Mouse (Mus musculus): ENCODE data around the gene Gpkow. TPM values are rescaled to one million over a fixed set of nuclear protein-coding genes. Genes with fewer than 3 reads are reported as not detected.
"Not testable (repeated sequence)": the region's sequence is repeated elsewhere in the genome, so short reads cannot be mapped to it uniquely, and the experiment has no call there.

The Gpkow gene
- polyA plus RNA-seq, 1 experiment, result 5.3 TPM

GRCm38 (mm10) chrX:7740082-7740819 is 43.3 kb downstream of the Gpkow start:
- 30% methylated on average over 10 of the region's 10 CpGs for WGBS
- no peak for DNase-seq (ENCODE audit: low read depth, low spot score)

- WGBS, result 55% methylated on average over 5 of the region's 5 CpGs
- no peak for DNase-seq (ENCODE audit: low read depth, low spot score)
Measured at GRCm38 (mm10) chrX:7741103-7741502, 44.2 kb downstream of the Gpkow start.

- DNase-seq (ENCODE audit: low read depth, low spot score), result no peak
- WGBS, result 55% methylated on average over 5 of the region's 5 CpGs
Measured at GRCm38 (mm10) chrX:7743470-7743869, 46.5 kb downstream of the Gpkow start.

- DNase-seq (ENCODE audit: low read depth, low spot score), result no peak
- WGBS, result 30% methylated on average over 1 of the region's 1 CpGs
Measured at GRCm38 (mm10) chrX:7744940-7745339, 48.0 kb downstream of the Gpkow start.

- DNase-seq (ENCODE audit: low read depth, low spot score), result no peak
- WGBS, result 87% methylated on average over 8 of the region's 8 CpGs
Measured at GRCm38 (mm10) chrX:7745429-7745828, 48.5 kb downstream of the Gpkow start.

- WGBS, result 15% methylated on average over 44 of the region's 56 CpGs
Measured at GRCm38 (mm10) chrX:7750432-7751116, 53.6 kb downstream of the Gpkow start, which contains the start of gene Ccdc120. Gene Ccdc120, minus strand, starts transcription at chrX:7750905.

GRCm38 (mm10) chrX:7753627-7754026 is 56.7 kb downstream of the Gpkow start:
- not testable (repeated sequence) for DNase-seq (ENCODE audit: low read depth, low spot score)

More at GRCm38 (mm10) chrX:7750432-7751116, 53.6 kb downstream of the Gpkow start, which contains the start of gene Ccdc120:
- no peak for DNase-seq (ENCODE audit: low read depth, low spot score)

More at GRCm38 (mm10) chrX:7753627-7754026, 56.7 kb downstream of the Gpkow start:
- 17% methylated on average over 3 of the region's 3 CpGs for WGBS

Other genes with a start within 250 kb of the Gpkow start
- gene Foxp3, start 123.5 kb upstream of the Gpkow start, polyA plus RNA-seq (2012; rRNA removed), result 0.53 and 0.69 TPM in 2 replicates
- 0.60 and 1.8 TPM in 2 replicates for gene Ppp1r3f, start 122.8 kb upstream of the Gpkow start, polyA plus RNA-seq (2012; rRNA removed)
- gene Ccdc22, start 91.6 kb upstream of the Gpkow start, polyA plus RNA-seq (2012; rRNA removed), result 13.0 TPM in 2 replicates
- 0.01 TPM in 2 replicates for gene Cacna1f, start 90.0 kb upstream of the Gpkow start, polyA plus RNA-seq (2012; rRNA removed)
- gene Syp, start 58.7 kb upstream of the Gpkow start, polyA plus RNA-seq (2012; rRNA removed), result 4.3 and 5.5 TPM in 2 replicates
- 7.1 and 10.6 TPM in 2 replicates for gene Prickle3, start 39.9 kb upstream of the Gpkow start, polyA plus RNA-seq (2012; rRNA removed)
- 278 and 316 TPM in 2 replicates for gene Plp2, start 25.7 kb upstream of the Gpkow start, polyA plus RNA-seq (2012; rRNA removed)
- gene Magix, start 15.9 kb upstream of the Gpkow start, polyA plus RNA-seq (2012; rRNA removed), result 1.0 and 1.1 TPM in 2 replicates
- gene Wdr45, start 17.2 kb downstream of the Gpkow start, polyA plus RNA-seq (2012; rRNA removed), result 27.0 and 38.0 TPM in 2 replicates
- gene Gm45208, start 25.1 kb downstream of the Gpkow start, polyA plus RNA-seq (2012; rRNA removed), result 0.10 TPM in 1 of 2 replicates, not detected in the other
- 28.5 and 28.9 TPM in 2 replicates for gene Praf2, start 31.3 kb downstream of the Gpkow start, polyA plus RNA-seq (2012; rRNA removed)
- gene Ccdc120, start 53.8 kb downstream of the Gpkow start, polyA plus RNA-seq (2012; rRNA removed), result 10.2 and 20.5 TPM in 2 replicates
- 12.4 and 17.6 TPM in 2 replicates for gene Tfe3, start 65.4 kb downstream of the Gpkow start, polyA plus RNA-seq (2012; rRNA removed)
- 19.5 and 33.3 TPM in 2 replicates for gene Gripap1, start 92.6 kb downstream of the Gpkow start, polyA plus RNA-seq (2012; rRNA removed)
- gene Kcnd1, start 125.2 kb downstream of the Gpkow start, polyA plus RNA-seq (2012; rRNA removed), result 1.0 and 1.2 TPM in 2 replicates
- 31.4 and 35.7 TPM in 2 replicates for gene Otud5, start 144.2 kb downstream of the Gpkow start, polyA plus RNA-seq (2012; rRNA removed)
- 13.4 and 13.8 TPM in 2 replicates for gene Pim2, start 181.1 kb downstream of the Gpkow start, polyA plus RNA-seq (2012; rRNA removed)
- gene Slc35a2, start 186.9 kb downstream of the Gpkow start, polyA plus RNA-seq (2012; rRNA removed), result 118 and 125 TPM in 2 replicates
- 38.8 and 48.6 TPM in 2 replicates for gene Pqbp1, start 202.1 kb downstream of the Gpkow start, polyA plus RNA-seq (2012; rRNA removed)
- gene Timm17b, start 202.2 kb downstream of the Gpkow start, polyA plus RNA-seq (2012; rRNA removed), result 38.0 and 40.1 TPM in 2 replicates
- gene Gm10491, start 210.7 kb downstream of the Gpkow start, polyA plus RNA-seq (2012; rRNA removed), result not detected in 2 replicates
- gene Gm10490, start 212.4 kb downstream of the Gpkow start, polyA plus RNA-seq (2012; rRNA removed), result not detected in 2 replicates
- 4.3 and 6.0 TPM in 2 replicates for gene Pcsk1n, start 222.7 kb downstream of the Gpkow start, polyA plus RNA-seq (2012; rRNA removed)
- gene Eras, start 231.5 kb downstream of the Gpkow start, polyA plus RNA-seq (2012; rRNA removed), result not detected in 2 replicates

Measured in large intestine, adult 2 months (tissue).